Mouse (Mus musculus): ENCODE data around the gene Diras2.

DNA sequence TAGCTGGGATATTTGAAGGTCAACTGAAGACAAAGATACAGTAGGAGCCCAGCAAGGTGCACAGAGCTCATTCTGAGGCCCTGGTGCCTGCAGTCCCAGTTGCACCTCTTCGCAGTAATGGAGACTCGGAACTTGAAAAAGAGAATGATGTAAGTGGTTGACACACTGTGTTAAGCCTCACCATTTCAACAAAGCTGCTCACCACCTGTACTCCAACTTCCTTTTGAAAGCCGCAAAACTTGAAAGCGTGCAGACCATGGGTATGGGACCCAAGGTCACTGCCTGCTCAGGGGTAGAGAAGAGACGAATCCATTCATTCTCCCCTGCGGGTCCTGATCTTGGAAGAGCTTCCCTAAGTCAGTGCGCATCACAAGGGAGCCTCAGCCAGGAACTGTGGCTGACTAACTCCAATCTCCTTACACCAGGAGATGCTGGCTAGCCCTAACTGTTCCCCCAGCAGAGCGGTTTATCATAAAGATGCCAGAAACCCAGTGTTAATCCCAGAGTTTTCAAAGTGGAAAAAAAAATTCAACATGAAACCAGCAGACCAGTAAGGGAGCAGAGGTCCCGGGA, 35.2 kb upstream of the Diras2 start:
- TF ChIP-seq CTCF (IDR thresholded peaks at IDR 0.05; ENCODE audit: low read depth) (no peak), EP300 (optimal IDR thresholded peaks at IDR 0.05) (no peak)

Data from stomach, postnatal 0 days (tissue).